Mouse (Mus musculus) cerebellum, postnatal 4 days (tissue): Measurements from ENCODE around the gene Klk1b16.
"Not testable (repeated sequence)": the region's sequence is repeated elsewhere in the genome, so short reads cannot be mapped to it uniquely, and the experiment has no call there.

Source experiments
- DNase-seq, 2 experiments: peaks; one replicate each; pipeline ENCODE4 v3.0.0; 2022; ENCODE audit warnings: low spot score in 2 of 2, mixed read lengths in 1 of 2

Gene Klk1b16

GRCm38 (mm10) chr7:44136467-44136866 lies at the start of gene Klk1b16:
Gene Klk1b16 (plus strand): TSS chr7:44136767.
- DNase-seq = no peak

GRCm38 (mm10) chr7:44096111-44096510 lies 40.5 kb upstream of the Klk1b16 start:
- no peak for DNase-seq

GRCm38 (mm10) chr7:44102028-44102427 lies 34.5 kb upstream of the Klk1b16 start, which contains the start of gene Klk1b21:
Gene Klk1b21 (plus strand): TSS chr7:44102328.
- not testable (repeated sequence) for DNase-seq

GRCm38 (mm10) chr7:44112373-44112772 lies 24.2 kb upstream of the Klk1b16 start, which contains the start of gene Klk1b22:
Gene Klk1b22 (plus strand): TSS chr7:44112673.
- no peak for DNase-seq

- no peak for DNase-seq
Observed at GRCm38 (mm10) chr7:44123445-44123844, 13.1 kb upstream of the Klk1b16 start.

- DNase-seq = no peak
Observed at GRCm38 (mm10) chr7:44179299-44180045, 42.9 kb downstream of the Klk1b16 start.

GRCm38 (mm10) chr7:44186516-44186915 lies 49.9 kb downstream of the Klk1b16 start:
- DNase-seq = not testable (repeated sequence)

- not testable (repeated sequence) for DNase-seq
Observed at GRCm38 (mm10) chr7:44187936-44188335, 51.4 kb downstream of the Klk1b16 start, which contains the start of gene Klk1b24. Gene Klk1b24 (plus strand): TSS chr7:44188236.
